In genomic region chr5:96712089-96712684, GRCm38 (mm10) we compare ENCODE assay signal across 18 mouse cellular contexts.
DNase-seq lines count a peak whose midpoint lies in the region; ATAC-seq and TF ChIP-seq lines count a peak whose summit lies in the region.
"Had no signal": no experiment of that assay in that cellular context is flagged by ENCODE, and none has a peak within 500 bp of the region (broad histone marks: within the 10 kb centered on the region; RNA-seq: fewer than 3 reads in every experiment).

No protein-coding gene starts in this region.

- H3K4me1 ChIP-seq in forebrain, embryonic 10.5 days: peaks cover 15% of the 10 kb centered on the region
- H3K4me1 ChIP-seq in forebrain, embryonic 15.5 days: peaks cover 8% of the 10 kb centered on the region
- peaks cover 24% of the 10 kb centered on the region for H3K4me1 ChIP-seq in hindbrain, embryonic 13.5 days (replicated peaks)
- no peaks in the 10 kb centered on the region for H3K4me1 ChIP-seq in stomach, postnatal 0 days (replicated peaks; ENCODE audit: control insufficient read depth, insufficient read depth)
- H3K4me1 ChIP-seq: intestine, embryonic 15.5 days; limb, embryonic 12.5 days; neural tube, embryonic 12.5 days had no signal

- H3K9me3 ChIP-seq in forebrain, embryonic 10.5 days: no peaks in the 10 kb centered on the region
- H3K9me3 ChIP-seq in forebrain, embryonic 15.5 days: no peaks in the 10 kb centered on the region
- no peaks in the 10 kb centered on the region for H3K9me3 ChIP-seq in hindbrain, embryonic 13.5 days
- no peaks in the 10 kb centered on the region for H3K9me3 ChIP-seq in stomach, postnatal 0 days (ENCODE audit: control insufficient read depth, low read length)
- H3K9me3 ChIP-seq: embryonic facial prominence, embryonic 13.5 days; intestine, embryonic 15.5 days; limb, embryonic 12.5 days; midbrain, embryonic 12.5 days; neural tube, embryonic 12.5 days had no signal

- WGBS in forebrain, embryonic 10.5 days: 81% methylated on average over 12 of the region's 12 CpGs
- WGBS in forebrain, embryonic 15.5 days: 73% methylated on average over 12 of the region's 12 CpGs
- 63% methylated on average over 12 of the region's 12 CpGs for WGBS in hindbrain, embryonic 13.5 days
- 41% methylated on average over 12 of the region's 12 CpGs for WGBS in stomach, postnatal 0 days

- no peak for ATAC-seq in forebrain, embryonic 15.5 days (replicated peaks)
- ATAC-seq in Patski: peak; percentile 74
- 0 out of 2 replicates have a peak, but pooled peaks have one; percentile 23 for ATAC-seq in hindbrain, embryonic 13.5 days (ENCODE audit: low FRiP score)
- ATAC-seq in stomach, postnatal 0 days (ENCODE audit: low FRiP score, low TSS enrichment): no peak
- ATAC-seq: forebrain, embryonic 16.5 days; intestine, embryonic 15.5 days had no signal

- no peak for TF ChIP-seq CTCF in Patski (IDR thresholded peaks at IDR 0.05)
- TF ChIP-seq CTCF in stomach, postnatal 0 days (IDR thresholded peaks at IDR 0.05; ENCODE audit: low read depth): no peak

- H3K36me3 ChIP-seq in forebrain, embryonic 10.5 days (replicated peaks): no peaks in the 10 kb centered on the region
- no peaks in the 10 kb centered on the region for H3K36me3 ChIP-seq in forebrain, embryonic 15.5 days
- no peaks in the 10 kb centered on the region for H3K36me3 ChIP-seq in hindbrain, embryonic 13.5 days
- no peaks in the 10 kb centered on the region for H3K36me3 ChIP-seq in stomach, postnatal 0 days (ENCODE audit: control insufficient read depth, insufficient read depth, low read length)
- H3K36me3 ChIP-seq: embryonic facial prominence, embryonic 13.5 days; intestine, embryonic 15.5 days; midbrain, embryonic 12.5 days; neural tube, embryonic 12.5 days had no signal

- TF ChIP-seq EP300 in stomach, postnatal 0 days (optimal IDR thresholded peaks at IDR 0.05): no peak

- POLR2A ChIA-PET in Patski (lab: Charles Lee): no interaction called here

- H3K4me2 ChIP-seq in forebrain, embryonic 15.5 days (replicated peaks): no peak overlapping the region
- no peak overlapping the region for H3K4me2 ChIP-seq in hindbrain, embryonic 13.5 days
- no peak overlapping the region for H3K4me2 ChIP-seq in stomach, postnatal 0 days (replicated peaks; ENCODE audit: low read depth)
- H3K4me2 ChIP-seq: embryonic facial prominence, embryonic 13.5 days; intestine, embryonic 15.5 days; limb, embryonic 12.5 days; midbrain, embryonic 12.5 days; neural tube, embryonic 12.5 days had no signal

- in situ Hi-C loops in Patski (cut with MboI; ENCODE audit: low pct_unique_long_range_greater_than_20kb): no loop called here

- CTCF ChIA-PET in Patski (lab: Charles Lee): interaction anchor here (1.2 kb wide), 2 partner anchors 9 to 11 kb away, joined by 3 to 4 read pairs; no protein-coding TSS in a partner anchor

- 0 out of 2 replicates have a peak overlapping the region, but pooled peaks have one; percentile 15 for H3K27ac ChIP-seq in forebrain, embryonic 10.5 days
- no peak overlapping the region for H3K27ac ChIP-seq in forebrain, embryonic 15.5 days (replicated peaks)
- peak overlapping the region; percentile 61 for H3K27ac ChIP-seq in hindbrain, embryonic 13.5 days
- H3K27ac ChIP-seq in stomach, postnatal 0 days (replicated peaks): no peak overlapping the region
- H3K27ac ChIP-seq: embryonic facial prominence, embryonic 13.5 days; intestine, embryonic 15.5 days; limb, embryonic 12.5 days; midbrain, embryonic 12.5 days; neural tube, embryonic 12.5 days had no signal

- H3K9ac ChIP-seq in forebrain, embryonic 15.5 days (replicated peaks): no peak overlapping the region
- no peak overlapping the region for H3K9ac ChIP-seq in hindbrain, embryonic 13.5 days
- H3K9ac ChIP-seq in stomach, postnatal 0 days (ENCODE audit: low read length): no peak overlapping the region
- H3K9ac ChIP-seq: embryonic facial prominence, embryonic 13.5 days; intestine, embryonic 15.5 days; limb, embryonic 12.5 days; midbrain, embryonic 12.5 days; neural tube, embryonic 12.5 days had no signal

- H3K4me3 ChIP-seq in forebrain, embryonic 10.5 days: no peak overlapping the region
- no peak overlapping the region for H3K4me3 ChIP-seq in forebrain, embryonic 15.5 days
- no peak overlapping the region for H3K4me3 ChIP-seq in hindbrain, embryonic 13.5 days
- no peak overlapping the region for H3K4me3 ChIP-seq in stomach, postnatal 0 days (ENCODE audit: low read depth, low read length)
- H3K4me3 ChIP-seq: embryonic facial prominence, embryonic 13.5 days; intestine, embryonic 15.5 days; limb, embryonic 12.5 days; midbrain, embryonic 12.5 days; neural tube, embryonic 12.5 days had no signal

- H3K27me3 ChIP-seq in forebrain, embryonic 10.5 days (ENCODE audit: poor library complexity, severe bottlenecking): no peaks in the 10 kb centered on the region
- H3K27me3 ChIP-seq in forebrain, embryonic 15.5 days: no peaks in the 10 kb centered on the region
- H3K27me3 ChIP-seq in Patski: no peaks in the 10 kb centered on the region
- H3K27me3 ChIP-seq in hindbrain, embryonic 13.5 days: no peaks in the 10 kb centered on the region
- H3K27me3 ChIP-seq in stomach, postnatal 0 days (ENCODE audit: control insufficient read depth, insufficient read depth, low read length): no peaks in the 10 kb centered on the region
- H3K27me3 ChIP-seq: embryonic facial prominence, embryonic 13.5 days; intestine, embryonic 15.5 days; limb, embryonic 12.5 days; midbrain, embryonic 12.5 days; neural tube, embryonic 12.5 days had no signal

- no peak for DNase-seq in forebrain, embryonic 10.5 days (ENCODE audit: extremely low spot score, low spot score)
- DNase-seq in Patski (ENCODE audit: low read depth, low spot score): no peak
- DNase-seq in kidney, postnatal 14 days: peak; percentile 48
- no peak for DNase-seq in frontal cortex, adult 2 months (ENCODE audit: extremely low spot score in 1 of 2, low spot score in 1 of 2)
- DNase-seq in stomach, postnatal 0 days (ENCODE audit: low spot score): no peak
- DNase-seq in frontal cortex, postnatal 14 days (ENCODE audit: low spot score in 2 of 2): no peak
- DNase-seq: cerebellum, adult 8-10 months; gastrocnemius, postnatal 25 days; lung, adult 18-20 months; thymus, postnatal 14 days had no signal

Comparison
In these comparisons a context has a peak if more than half of its experiments do, and no peak if none do; other contexts are left out.
1. H3K27ac ChIP-seq: peak in forebrain, embryonic 10.5 days (single experiment) and hindbrain, embryonic 13.5 days (single experiment); none in forebrain, embryonic 15.5 days (single experiment) and stomach, postnatal 0 days (single experiment).
2. ATAC-seq: peak in Patski (single experiment) and hindbrain, embryonic 13.5 days (single experiment); none in forebrain, embryonic 15.5 days (single experiment) and stomach, postnatal 0 days (single experiment).